Mouse (Mus musculus) retina, embryonic 14.5 days (tissue): Measurements from ENCODE around the gene Mthfr.
"Not testable (repeated sequence)": the region's sequence is repeated elsewhere in the genome, so short reads cannot be mapped to it uniquely, and the experiment has no call there.

Experiments used
- DNase-seq: peaks from one replicate; pipeline ENCODE4 v3.0.0-alpha.2; 2015; ENCODE audit warnings: low spot score

Mthfr gene

GRCm38 (mm10) chr4:148040029-148040830, 1.4 kb downstream of the Mthfr start:
- DNase-seq: peak; percentile 47

DNA sequence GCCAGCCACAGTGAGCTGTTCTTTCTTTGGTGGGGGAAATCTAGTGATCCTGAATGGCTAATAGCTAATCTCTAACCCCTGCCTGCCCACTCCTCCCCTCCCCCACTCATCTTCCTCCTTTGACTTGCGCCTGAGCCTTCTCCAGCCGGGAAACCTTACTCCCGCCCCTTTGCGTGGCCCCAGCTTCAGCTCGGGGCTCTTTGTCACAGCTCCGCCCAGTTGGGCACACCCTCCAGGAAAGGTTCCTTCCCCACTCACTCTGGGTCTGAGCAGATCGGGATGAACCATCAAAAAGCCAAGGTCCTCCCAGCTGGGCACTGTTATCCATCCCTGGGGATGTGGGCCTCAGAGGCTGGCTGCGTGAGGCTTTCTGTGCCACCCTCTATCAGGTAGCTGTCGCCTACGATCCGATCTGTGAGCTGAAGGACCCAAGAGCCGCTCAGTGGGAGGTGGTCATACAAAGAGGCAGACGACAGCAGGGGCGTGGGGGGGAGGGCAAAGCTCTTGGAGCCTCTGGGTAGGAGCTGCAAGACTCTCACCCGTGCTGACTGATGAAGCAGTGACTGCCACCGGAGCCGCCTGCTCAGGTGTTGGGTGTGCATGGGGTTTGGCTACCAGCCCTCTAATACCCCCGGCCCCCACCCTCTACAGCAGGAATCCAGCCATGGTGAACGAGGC, 2.2 kb downstream of the Mthfr start:
- peak; percentile 77 for DNase-seq

- peak; percentile 28 for DNase-seq
Measured at GRCm38 (mm10) chr4:148041611-148042191, 2.8 kb downstream of the Mthfr start.

DNA sequence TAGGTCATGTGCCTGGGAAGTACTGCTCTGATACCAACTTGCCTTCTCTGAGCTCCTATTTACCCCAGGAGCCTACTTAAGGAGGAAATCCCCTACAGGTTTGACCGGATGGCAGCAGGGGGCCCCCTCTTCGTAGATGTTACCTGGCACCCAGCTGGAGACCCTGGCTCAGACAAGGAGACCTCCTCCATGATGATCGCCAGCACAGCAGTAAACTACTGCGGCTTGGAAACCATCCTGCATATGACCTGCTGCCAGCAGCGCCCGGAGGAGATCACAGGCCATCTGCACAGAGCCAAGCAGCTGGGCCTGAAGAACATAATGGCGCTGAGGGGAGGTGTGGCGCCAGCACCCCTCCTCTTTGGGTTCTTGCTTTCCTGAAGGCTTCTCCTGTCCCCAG, 4.5 kb downstream of the Mthfr start:
- DNase-seq: not testable (repeated sequence)

GRCm38 (mm10) chr4:148044113-148044512, 5.2 kb downstream of the Mthfr start:
- no peak for DNase-seq

GRCm38 (mm10) chr4:148046450-148047031, 7.7 kb downstream of the Mthfr start:
- DNase-seq: no peak

- not testable (repeated sequence) for DNase-seq
Measured at GRCm38 (mm10) chr4:148050396-148050914, 11.6 kb downstream of the Mthfr start.

GRCm38 (mm10) chr4:148051046-148051776, 12.3 kb downstream of the Mthfr start:
- no peak for DNase-seq

GRCm38 (mm10) chr4:148051886-148052285, 13.0 kb downstream of the Mthfr start:
- no peak for DNase-seq

DNA sequence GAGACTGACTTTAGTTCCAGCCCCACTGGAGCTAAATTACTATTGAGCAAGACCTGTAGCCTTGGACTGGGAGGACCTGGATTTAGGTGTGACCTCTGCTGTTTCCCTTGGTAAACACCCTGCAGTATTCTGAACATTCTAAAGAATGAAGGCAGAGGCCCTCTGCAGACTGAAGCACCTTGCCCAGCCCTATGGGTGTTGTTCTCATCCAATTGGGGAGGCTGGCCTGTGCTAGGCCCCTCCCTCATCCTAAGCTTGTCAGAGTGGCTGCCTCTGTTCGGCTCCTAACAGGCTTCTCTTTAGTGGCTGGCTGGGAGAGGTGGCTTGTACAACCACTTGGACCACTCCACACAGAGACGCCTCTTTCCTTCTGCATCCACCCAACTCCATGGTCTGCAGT, 14.1 kb downstream of the Mthfr start:
- DNase-seq: no peak

DNA sequence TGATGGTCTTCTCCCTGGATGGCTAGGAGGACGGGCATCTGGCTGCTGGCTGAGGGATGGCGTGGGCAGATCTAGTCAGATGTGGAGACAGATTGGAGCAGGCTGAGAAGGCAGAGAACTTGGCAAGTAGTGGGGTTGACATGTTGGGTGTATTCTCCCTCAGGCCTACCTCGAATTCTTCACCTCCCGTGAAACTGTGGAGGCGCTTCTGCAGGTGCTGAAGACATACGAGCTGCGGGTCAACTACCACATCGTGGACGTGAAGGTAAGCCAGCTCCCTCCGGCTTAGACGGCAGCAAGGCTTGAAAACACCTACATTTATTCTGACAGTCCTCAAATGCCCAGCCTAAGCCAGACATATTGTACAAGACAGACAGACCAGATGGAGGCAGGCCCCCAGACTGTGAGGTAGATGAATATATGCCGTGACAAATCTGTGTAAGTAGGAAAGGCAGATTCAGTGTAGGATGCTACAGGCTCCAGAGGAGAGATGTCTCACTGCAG, 14.6 kb downstream of the Mthfr start:
- DNase-seq: no peak

- DNase-seq: no peak
Measured at GRCm38 (mm10) chr4:148054961-148055695, 16.3 kb downstream of the Mthfr start.

DNA sequence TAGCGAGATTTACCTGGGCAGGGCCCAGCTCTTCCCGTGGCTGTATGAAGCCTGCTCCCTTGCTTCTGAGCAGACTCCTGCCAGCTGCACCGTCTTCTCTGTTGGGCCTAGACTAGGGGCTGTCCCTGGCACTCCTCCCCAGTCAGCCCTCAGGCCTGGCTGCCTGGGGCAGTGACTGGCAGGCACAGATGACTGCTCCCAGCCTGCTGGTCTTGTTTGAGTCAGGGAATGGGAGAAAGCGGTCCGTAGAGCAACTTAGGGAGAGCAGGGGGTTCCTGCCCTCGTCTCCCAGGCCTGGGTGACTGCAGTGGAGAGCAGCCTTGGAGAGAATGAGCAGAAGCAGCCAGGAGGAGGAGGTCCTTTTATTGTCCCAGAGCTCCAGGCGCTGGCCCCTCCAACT, 17.4 kb downstream of the Mthfr start:
- DNase-seq: no peak

GRCm38 (mm10) chr4:148056801-148057200, 17.9 kb downstream of the Mthfr start:
- no peak for DNase-seq

DNA sequence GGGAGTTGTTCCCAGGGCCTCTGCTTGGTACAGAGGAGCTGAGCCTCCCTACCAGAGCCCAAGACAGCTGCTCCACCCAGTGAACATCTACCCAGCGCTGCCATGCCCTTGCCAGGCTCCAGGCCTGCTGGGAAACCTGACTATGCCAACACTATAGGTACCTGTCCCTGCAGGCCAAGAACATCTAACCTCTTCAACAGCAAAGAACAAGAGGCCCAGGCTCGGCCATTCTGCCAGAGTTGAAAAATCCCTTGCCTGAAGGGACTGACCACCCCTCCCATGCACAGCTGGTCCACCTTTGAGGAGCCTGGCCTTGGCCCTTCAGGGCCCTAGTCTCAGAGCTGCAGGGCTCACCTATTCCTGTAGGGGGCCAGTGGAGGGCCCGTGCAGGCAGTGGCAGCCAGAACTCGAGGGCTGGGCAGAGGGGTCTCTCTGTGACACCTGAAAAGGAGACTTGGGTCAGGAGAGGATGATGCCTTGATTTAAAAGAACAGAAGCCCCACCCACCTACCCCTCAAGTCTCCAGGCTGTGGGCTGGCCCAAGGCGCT, 18.9 kb downstream of the Mthfr start:
- DNase-seq: no peak

GRCm38 (mm10) chr4:148058218-148058819, 19.4 kb downstream of the Mthfr start:
- no peak for DNase-seq

- DNase-seq: no peak
Measured at GRCm38 (mm10) chr4:148058993-148059392, 20.1 kb downstream of the Mthfr start.

- DNase-seq: peak; percentile 68
Measured at GRCm38 (mm10) chr4:148060120-148061085, 21.5 kb downstream of the Mthfr start.

- DNase-seq: no peak
Measured at GRCm38 (mm10) chr4:148061086-148061480, 22.2 kb downstream of the Mthfr start.
